Mouse (Mus musculus) A20 (cell line): ENCODE measurements at regions not wholly inside any gene's neighbourhood (a gene's known extent, or its start where the extent isn't known, plus 50 kb on each side); places are given as distances from the start of the nearest gene placed in this dataset.
"Not testable (repeated sequence)": the region's sequence is repeated elsewhere in the genome, so short reads cannot be mapped to it uniquely, and the experiment has no call there.

Source experiments
- DNase-seq: peaks from one replicate; pipeline ENCODE4 v3.0.0-alpha.2; 2011; ENCODE audit warnings: low read depth, low spot score

- DNase-seq, result peak; percentile 5
These were observed 159.5 kb upstream of the Klhl4 start for GRCm38 (mm10) chrX:114314586-114314985.

- DNase-seq, result peak; percentile 3
These were observed 149.8 kb upstream of the Klhl4 start for GRCm38 (mm10) chrX:114324285-114324684.

- DNase-seq, result not testable (repeated sequence)
These were observed 138.0 kb upstream of the Klhl4 start for GRCm38 (mm10) chrX:114336151-114336550.

DNA sequence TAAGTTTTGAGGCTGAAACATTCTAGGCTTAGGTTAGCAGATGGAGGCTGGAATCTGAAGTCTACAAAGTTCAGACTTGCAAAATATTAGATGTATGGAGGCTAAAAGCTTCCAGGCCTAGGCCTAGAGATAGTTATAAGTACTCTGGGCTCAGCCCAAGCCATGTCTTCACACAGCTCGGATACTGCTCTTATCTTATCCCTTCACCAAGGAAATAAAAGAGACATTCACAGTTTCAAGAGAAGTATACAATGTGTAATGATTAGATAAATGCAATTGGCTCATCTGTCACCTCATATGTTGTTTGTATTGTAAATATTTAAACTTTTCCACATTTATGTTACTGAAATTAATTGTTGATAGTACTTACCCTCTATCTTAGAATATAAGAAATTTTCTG, 114.9 kb upstream of the Klhl4 start:
- DNase-seq, result no peak
